Mouse (Mus musculus) CH12.LX (cell line): ENCODE measurements at regions not wholly inside any gene's neighbourhood (a gene's known extent, or its start where the extent isn't known, plus 50 kb on each side); places are given as distances from the start of the nearest gene placed in this dataset.

ENCODE experiments used
- JUND ChIP-seq: conservative IDR thresholded peaks from 2 replicates; pipeline ENCODE4 v1.6.1; 2011; ENCODE audit warnings: low read depth, low read length, improper control_type of control experiment
- NELFE ChIP-seq: IDR thresholded peaks from 2 replicates; pipeline ENCODE4 v1.6.1; 2011; ENCODE audit warnings: low read depth, low read length, improper control_type of control experiment
- PAX5 ChIP-seq: IDR thresholded peaks from 2 replicates; pipeline ENCODE4 v1.6.1; 2012; ENCODE audit warnings: low read length, inconsistent platforms, mixed read lengths
- POLR2A ChIP-seq: IDR thresholded peaks from 2 replicates; pipeline ENCODE4 v1.6.1; 2011; ENCODE audit warnings: low read depth, mild to moderate bottlenecking, improper control_type of control experiment, low read length

DNA sequence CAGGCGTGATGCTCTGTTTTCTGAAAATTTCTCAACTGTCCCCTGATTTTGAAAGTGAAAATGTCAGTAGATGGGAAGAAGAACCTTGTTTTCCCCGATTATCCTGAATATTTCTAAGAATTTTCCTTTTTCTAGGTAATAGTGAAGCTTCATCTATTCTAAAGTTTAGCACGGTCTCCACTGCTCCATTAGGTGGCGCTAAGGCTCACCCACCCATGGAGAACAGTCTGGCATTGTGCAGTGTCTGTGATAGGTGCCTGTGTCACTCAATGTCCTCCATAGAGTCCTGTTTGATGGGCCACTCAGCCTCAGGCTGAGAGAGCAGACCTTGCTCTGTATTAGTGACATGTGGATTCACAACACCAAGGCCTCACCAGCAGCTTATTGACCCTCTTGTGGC, 78.5 kb upstream of the Gm906 start:
- TF ChIP-seq POLR2A (no peak), JUND (no peak), PAX5 (no peak), NELFE (no peak)
